Mouse (Mus musculus) liver, embryonic 13.5 days (tissue): Measurements from ENCODE around the gene Proser1. TPM values are rescaled to one million over a fixed set of nuclear protein-coding genes. Genes with fewer than 3 reads are reported as not detected.

Experiments
- ATAC-seq: fragments of 200-750 bp; cut with Nextera tagmentation; 2 replicates; pipeline ENCODE4 v1.8.0; 2017; ENCODE audit warnings: low read depth, mild to moderate bottlenecking, moderate number of reproducible peaks, moderate library complexity
- DNase-seq: peaks from one replicate; pipeline ENCODE4 v3.0.0; 2022
- H3K27ac ChIP-seq: fragments of 300-500 bp; sonication (generic); 2 replicates; pipeline ENCODE4 v1.5.1; 2015; ENCODE audit warnings: moderate library complexity, mild to moderate bottlenecking, inconsistent platforms
- H3K27me3 ChIP-seq: fragments of 300-500 bp; sonication (generic); 2 replicates; pipeline ENCODE4 v1.6.1; 2015; ENCODE audit warnings: mild to moderate bottlenecking, inconsistent platforms
- H3K36me3 ChIP-seq: fragments of 300-500 bp; sonication (generic); 2 replicates; pipeline ENCODE4 v1.6.1; 2015; ENCODE audit warnings: mild to moderate bottlenecking, inconsistent platforms
- H3K4me1 ChIP-seq: fragments of 300-500 bp; sonication (generic); replicated peaks from 2 replicates; pipeline ENCODE4 v1.6.1; 2015; ENCODE audit warnings: inconsistent platforms
- H3K4me2 ChIP-seq: fragments of 300-500 bp; sonication (generic); 2 replicates; pipeline ENCODE4 v1.6.1; 2015; ENCODE audit warnings: inconsistent platforms, mild to moderate bottlenecking, moderate library complexity
- H3K4me3 ChIP-seq: fragments of 300-500 bp; sonication (generic); replicated peaks from 2 replicates; pipeline ENCODE4 v1.5.1; 2015; ENCODE audit warnings: mild to moderate bottlenecking, inconsistent platforms
- H3K9ac ChIP-seq: fragments of 300-500 bp; sonication (generic); 2 replicates; pipeline ENCODE4 v1.6.1; 2015; ENCODE audit warnings: mild to moderate bottlenecking, inconsistent platforms
- H3K9me3 ChIP-seq: fragments of 300-500 bp; sonication (generic); replicated peaks from 2 replicates; pipeline ENCODE4 v1.6.1; 2016; ENCODE audit warnings: inconsistent platforms
- WGBS: fragments of 180-500 bp; shearing (Covaris S2); methylation state at CpG from one replicate; pipeline ENCODE4 v1.1.7; 2015; ENCODE audit not compliant: insufficient replicate concordance; 5-methylcytosine and 5-hydroxymethylcytosine counted together
- polyA plus RNA-seq: library from polyadenylated mRNA; unstranded; fragments of >200 nt; fragmentation: Nextera tagmentation; extraction: Ambion mirVana; gene quantifications from 2 replicates; pipeline ENCODE4 v1.2.1, GENCODE M21; 2015

The Proser1 gene
- 4.9 and 5.4 TPM in 2 replicates for polyA plus RNA-seq

GRCm38 (mm10) chr3:53463046-53463764 is at the start of gene Proser1, which contains the start of gene Nhlrc3:
Gene Proser1 (plus strand): TSS chr3:53463666.
Gene Nhlrc3 (minus strand): TSS chr3:53463332.
- Histone ChIP-seq H3K9me3 (no peaks in the 10 kb centered on the region), H3K36me3 (peaks cover 28% of the 10 kb centered on the region), H3K4me2 (peak within 1 kb of the TSS; percentile 80), H3K27ac (peak within 1 kb of the TSS; percentile 85), H3K27me3 (no peaks in the 10 kb centered on the region), H3K4me1 (peaks cover 47% of the 10 kb centered on the region), H3K4me3 (peak within 1 kb of the TSS; percentile 93), H3K9ac (peak within 1 kb of the TSS; percentile 86)
- ATAC-seq, result peak; percentile 92
- peak; percentile 83 for DNase-seq
- WGBS, result 0% methylated on average over 52 of the region's 52 CpGs

GRCm38 (mm10) chr3:53413959-53414358 is 49.5 kb upstream of the Proser1 start:
- H3K27me3 ChIP-seq, result no peaks in the 10 kb centered on the region
- H3K4me1 ChIP-seq, result no peaks in the 10 kb centered on the region
- no peak overlapping the region for H3K4me2 ChIP-seq
- no peak overlapping the region for H3K27ac ChIP-seq
- WGBS, result 49% methylated on average over 3 of the region's 3 CpGs
- no peak overlapping the region for H3K9ac ChIP-seq
- DNase-seq, result no peak
- H3K4me3 ChIP-seq, result no peak overlapping the region
- H3K9me3 ChIP-seq, result no peaks in the 10 kb centered on the region
- no peak for ATAC-seq
- H3K36me3 ChIP-seq, result no peaks in the 10 kb centered on the region

- no peak for ATAC-seq
- DNase-seq, result no peak
- no peak overlapping the region for H3K4me2 ChIP-seq
Observed at GRCm38 (mm10) chr3:53416036-53416506, 47.4 kb upstream of the Proser1 start.

GRCm38 (mm10) chr3:53417701-53418100 is 45.8 kb upstream of the Proser1 start:
- Histone ChIP-seq H3K4me2 (no peak overlapping the region), H3K9me3 (no peaks in the 10 kb centered on the region), H3K9ac (no peak overlapping the region), H3K4me3 (no peak overlapping the region), H3K27me3 (no peaks in the 10 kb centered on the region), H3K27ac (no peak overlapping the region), H3K36me3 (no peaks in the 10 kb centered on the region), H3K4me1 (no peaks in the 10 kb centered on the region)
- ATAC-seq (no peak), DNase-seq (no peak)
- WGBS, result 70% methylated on average over 7 of the region's 7 CpGs

More at GRCm38 (mm10) chr3:53416036-53416506, 47.4 kb upstream of the Proser1 start:
- Histone ChIP-seq H3K36me3 (no peaks in the 10 kb centered on the region), H3K27ac (no peak overlapping the region), H3K27me3 (no peaks in the 10 kb centered on the region), H3K4me1 (no peaks in the 10 kb centered on the region), H3K9ac (no peak overlapping the region), H3K9me3 (no peaks in the 10 kb centered on the region), H3K4me3 (no peak overlapping the region)
- 60% methylated on average over 5 of the region's 5 CpGs for WGBS

GRCm38 (mm10) chr3:53421656-53422055 is 41.8 kb upstream of the Proser1 start:
- no peaks in the 10 kb centered on the region for H3K9me3 ChIP-seq
- H3K4me1 ChIP-seq, result no peaks in the 10 kb centered on the region
- 75% methylated on average over 12 of the region's 12 CpGs for WGBS
- ATAC-seq (no peak), DNase-seq (no peak)
- H3K9ac ChIP-seq, result no peak overlapping the region
- H3K4me3 ChIP-seq, result no peak overlapping the region
- no peak overlapping the region for H3K27ac ChIP-seq
- no peak overlapping the region for H3K4me2 ChIP-seq
- no peaks in the 10 kb centered on the region for H3K36me3 ChIP-seq
- H3K27me3 ChIP-seq, result no peaks in the 10 kb centered on the region

- WGBS, result 36% methylated on average over 1 of the region's 1 CpGs
- H3K36me3 ChIP-seq, result no peaks in the 10 kb centered on the region
- no peak overlapping the region for H3K4me2 ChIP-seq
- DNase-seq, result no peak
- H3K27ac ChIP-seq, result no peak overlapping the region
- H3K4me3 ChIP-seq, result no peak overlapping the region
- H3K9me3 ChIP-seq, result no peaks in the 10 kb centered on the region
- no peaks in the 10 kb centered on the region for H3K27me3 ChIP-seq
- ATAC-seq, result no peak
- no peak overlapping the region for H3K9ac ChIP-seq
- H3K4me1 ChIP-seq, result no peaks in the 10 kb centered on the region
Observed at GRCm38 (mm10) chr3:53422691-53423090, 40.8 kb upstream of the Proser1 start.

GRCm38 (mm10) chr3:53423576-53423975 is 39.9 kb upstream of the Proser1 start:
- DNase-seq (no peak), ATAC-seq (no peak)
- Histone ChIP-seq H3K27ac (no peak overlapping the region), H3K9me3 (no peaks in the 10 kb centered on the region), H3K36me3 (no peaks in the 10 kb centered on the region), H3K4me1 (no peaks in the 10 kb centered on the region), H3K27me3 (no peaks in the 10 kb centered on the region), H3K4me3 (no peak overlapping the region), H3K4me2 (no peak overlapping the region), H3K9ac (no peak overlapping the region)
- WGBS, result 63% methylated on average over 4 of the region's 4 CpGs

- Histone ChIP-seq H3K9ac (no peak overlapping the region), H3K27me3 (no peaks in the 10 kb centered on the region), H3K4me3 (no peak overlapping the region), H3K4me1 (no peaks in the 10 kb centered on the region), H3K4me2 (no peak overlapping the region), H3K9me3 (no peaks in the 10 kb centered on the region), H3K27ac (no peak overlapping the region), H3K36me3 (no peaks in the 10 kb centered on the region)
- ATAC-seq, result no peak
- 68% methylated on average over 3 of the region's 3 CpGs for WGBS
- no peak for DNase-seq
Observed at GRCm38 (mm10) chr3:53434610-53435009, 28.9 kb upstream of the Proser1 start.

- Histone ChIP-seq H3K36me3 (no peaks in the 10 kb centered on the region), H3K4me1 (no peaks in the 10 kb centered on the region), H3K27ac (no peak overlapping the region), H3K27me3 (no peaks in the 10 kb centered on the region), H3K4me2 (no peak overlapping the region), H3K9ac (no peak overlapping the region), H3K9me3 (no peaks in the 10 kb centered on the region), H3K4me3 (no peak overlapping the region)
- no peak for ATAC-seq
- no peak for DNase-seq
- 44% methylated on average over 5 of the region's 5 CpGs for WGBS
Observed at GRCm38 (mm10) chr3:53436550-53436949, 26.9 kb upstream of the Proser1 start.

- Histone ChIP-seq H3K27me3 (no peaks in the 10 kb centered on the region), H3K4me3 (no peak overlapping the region), H3K4me1 (no peaks in the 10 kb centered on the region), H3K4me2 (no peak overlapping the region), H3K9ac (no peak overlapping the region), H3K9me3 (no peaks in the 10 kb centered on the region), H3K36me3 (peaks cover 8% of the 10 kb centered on the region), H3K27ac (no peak overlapping the region)
- no peak for DNase-seq
- 80% methylated on average over 5 of the region's 5 CpGs for WGBS
- no peak for ATAC-seq
Observed at GRCm38 (mm10) chr3:53445540-53445939, 17.9 kb upstream of the Proser1 start.

GRCm38 (mm10) chr3:53446801-53447200 is 16.7 kb upstream of the Proser1 start:
- no peak overlapping the region for H3K4me2 ChIP-seq
- no peak overlapping the region for H3K27ac ChIP-seq
- no peak for DNase-seq
- no peaks in the 10 kb centered on the region for H3K27me3 ChIP-seq
- no peaks in the 10 kb centered on the region for H3K4me1 ChIP-seq
- H3K4me3 ChIP-seq, result no peak overlapping the region
- H3K9ac ChIP-seq, result no peak overlapping the region
- WGBS, result 75% methylated on average over 3 of the region's 3 CpGs
- no peaks in the 10 kb centered on the region for H3K9me3 ChIP-seq
- ATAC-seq, result no peak
- H3K36me3 ChIP-seq, result peaks cover 20% of the 10 kb centered on the region

- H3K4me3 ChIP-seq, result no peak overlapping the region
- H3K36me3 ChIP-seq, result peaks cover 35% of the 10 kb centered on the region
- ATAC-seq (no peak), DNase-seq (no peak)
- no peak overlapping the region for H3K27ac ChIP-seq
- no peak overlapping the region for H3K9ac ChIP-seq
- H3K27me3 ChIP-seq, result no peaks in the 10 kb centered on the region
- WGBS, result 30% methylated on average over 2 of the region's 2 CpGs
- H3K4me2 ChIP-seq, result no peak overlapping the region
- H3K4me1 ChIP-seq, result no peaks in the 10 kb centered on the region
- no peaks in the 10 kb centered on the region for H3K9me3 ChIP-seq
Observed at GRCm38 (mm10) chr3:53448208-53448607, 15.3 kb upstream of the Proser1 start.
